Mouse (Mus musculus) limb, embryonic 15.5 days (tissue): ENCODE data around the gene Elavl1. TPM values are rescaled to one million over a fixed set of nuclear protein-coding genes. Genes with fewer than 3 reads are reported as not detected.
"Not testable (repeated sequence)": the region's sequence is repeated elsewhere in the genome, so short reads cannot be mapped to it uniquely, and the experiment has no call there.

Experiments used
- ATAC-seq: fragments of 200-750 bp; cut with Nextera tagmentation; 2 replicates; pipeline ENCODE4 v1.8.0; 2017; ENCODE audit warnings: low read depth, moderate TSS enrichment; ENCODE audit not compliant: insufficient number of reproducible peaks, low FRiP score, low TSS enrichment
- H3K27ac ChIP-seq: fragments of 300-500 bp; sonication (generic); 2 replicates; pipeline ENCODE4 v1.5.1; 2015; ENCODE audit warnings: moderate library complexity, mild to moderate bottlenecking, inconsistent platforms
- H3K27me3 ChIP-seq: fragments of 300-500 bp; sonication (generic); 2 replicates; pipeline ENCODE4 v1.6.1; 2015; ENCODE audit warnings: inconsistent platforms
- H3K36me3 ChIP-seq: fragments of 300-500 bp; sonication (generic); 2 replicates; pipeline ENCODE4 v1.6.1; 2015; ENCODE audit warnings: inconsistent platforms
- H3K4me1 ChIP-seq: fragments of 300-500 bp; sonication (generic); 2 replicates; pipeline ENCODE4 v1.6.1; 2015; ENCODE audit warnings: inconsistent platforms
- H3K4me2 ChIP-seq: fragments of 300-500 bp; sonication (generic); 2 replicates; pipeline ENCODE4 v1.6.1; 2015; ENCODE audit warnings: mild to moderate bottlenecking, inconsistent platforms
- H3K4me3 ChIP-seq: fragments of 300-500 bp; sonication (generic); 2 replicates; pipeline ENCODE4 v1.5.1; 2015; ENCODE audit warnings: mild to moderate bottlenecking, inconsistent platforms
- H3K9ac ChIP-seq: fragments of 300-500 bp; sonication (generic); 2 replicates; pipeline ENCODE4 v1.6.1; 2015; ENCODE audit warnings: inconsistent platforms
- H3K9me3 ChIP-seq: fragments of 300-500 bp; sonication (generic); 2 replicates; pipeline ENCODE4 v1.6.1; 2016; ENCODE audit warnings: inconsistent platforms
- WGBS: fragments of 180-500 bp; shearing (Covaris S2); methylation state at CpG from one replicate; pipeline ENCODE4 v1.1.7; 2015; 5-methylcytosine and 5-hydroxymethylcytosine counted together
- polyA plus RNA-seq: library from polyadenylated mRNA; unstranded; fragments of >200 nt; fragmentation: Nextera tagmentation; extraction: Ambion mirVana; gene quantifications from 2 replicates; pipeline ENCODE4 v1.2.1, GENCODE M21; 2015

The Elavl1 gene
- polyA plus RNA-seq: 209 and 215 TPM in 2 replicates

GRCm38 (mm10) chr8:4324983-4325750 lies at the start of gene Elavl1, which contains the start of gene Ccl25:
TSS of gene Elavl1 (minus strand) at chr8:4325413.
TSS of gene Ccl25 (plus strand) at chr8:4325210.
- under 1% methylated on average over 62 of the region's 78 CpGs for WGBS
- peak within 1 kb of the TSS; percentile 94 for H3K4me3 ChIP-seq
- H3K27me3 ChIP-seq: no peaks in the 10 kb centered on the region
- H3K9me3 ChIP-seq: no peaks in the 10 kb centered on the region
- peak within 1 kb of the TSS; percentile 98 for H3K9ac ChIP-seq
- H3K4me1 ChIP-seq: peaks cover 32% of the 10 kb centered on the region
- peak within 1 kb of the TSS; percentile 91 for H3K27ac ChIP-seq
- ATAC-seq: peak; percentile 97
- H3K4me2 ChIP-seq: peak within 1 kb of the TSS; percentile 72
- H3K36me3 ChIP-seq: peaks cover 51% of the 10 kb centered on the region

GRCm38 (mm10) chr8:4372657-4373056 lies 47.4 kb upstream of the Elavl1 start:
- Histone ChIP-seq H3K4me3 (no peak overlapping the region), H3K4me1 (no peaks in the 10 kb centered on the region), H3K9ac (no peak overlapping the region), H3K27me3 (no peaks in the 10 kb centered on the region), H3K36me3 (no peaks in the 10 kb centered on the region), H3K27ac (no peak overlapping the region), H3K4me2 (no peak overlapping the region), H3K9me3 (no peaks in the 10 kb centered on the region)
- 73% methylated on average over 2 of the region's 2 CpGs for WGBS
- ATAC-seq: no peak

- WGBS: 32% methylated on average over 2 of the region's 2 CpGs
- Histone ChIP-seq H3K4me2 (no peak overlapping the region), H3K9me3 (no peaks in the 10 kb centered on the region), H3K36me3 (no peaks in the 10 kb centered on the region), H3K9ac (no peak overlapping the region), H3K27me3 (no peaks in the 10 kb centered on the region), H3K4me3 (no peak overlapping the region), H3K27ac (no peak overlapping the region), H3K4me1 (no peaks in the 10 kb centered on the region)
- ATAC-seq: no peak
Observed at GRCm38 (mm10) chr8:4370078-4370477, 44.9 kb upstream of the Elavl1 start.

GRCm38 (mm10) chr8:4368470-4368869 lies 43.3 kb upstream of the Elavl1 start:
- WGBS: 86% methylated on average over 4 of the region's 4 CpGs
- Histone ChIP-seq H3K27ac (no peak overlapping the region), H3K36me3 (no peaks in the 10 kb centered on the region), H3K4me2 (no peak overlapping the region), H3K9me3 (no peaks in the 10 kb centered on the region), H3K9ac (no peak overlapping the region), H3K27me3 (no peaks in the 10 kb centered on the region), H3K4me3 (no peak overlapping the region), H3K4me1 (no peaks in the 10 kb centered on the region)
- ATAC-seq: no peak

- Histone ChIP-seq H3K4me2 (no peak overlapping the region), H3K36me3 (no peaks in the 10 kb centered on the region), H3K9ac (no peak overlapping the region), H3K9me3 (no peaks in the 10 kb centered on the region), H3K27ac (no peak overlapping the region), H3K4me3 (no peak overlapping the region), H3K4me1 (no peaks in the 10 kb centered on the region), H3K27me3 (no peaks in the 10 kb centered on the region)
- 67% methylated on average over 11 of the region's 11 CpGs for WGBS
- ATAC-seq: no peak
Observed at GRCm38 (mm10) chr8:4367808-4368207, 42.6 kb upstream of the Elavl1 start.

GRCm38 (mm10) chr8:4366189-4366588 lies 41.0 kb upstream of the Elavl1 start:
- Histone ChIP-seq H3K4me3 (no peak overlapping the region), H3K9me3 (no peaks in the 10 kb centered on the region), H3K9ac (no peak overlapping the region), H3K27ac (no peak overlapping the region), H3K27me3 (no peaks in the 10 kb centered on the region), H3K4me2 (no peak overlapping the region), H3K36me3 (no peaks in the 10 kb centered on the region), H3K4me1 (no peaks in the 10 kb centered on the region)
- ATAC-seq: no peak
- 90% methylated on average over 3 of the region's 3 CpGs for WGBS

- no peak for ATAC-seq
- H3K27ac ChIP-seq: no peak overlapping the region
- H3K4me3 ChIP-seq: no peak overlapping the region
Observed at GRCm38 (mm10) chr8:4360922-4361321, 35.7 kb upstream of the Elavl1 start.

GRCm38 (mm10) chr8:4359362-4359761 lies 34.1 kb upstream of the Elavl1 start:
- ATAC-seq: no peak
- H3K9ac ChIP-seq: no peak overlapping the region
- 60% methylated on average over 3 of the region's 3 CpGs for WGBS

More at GRCm38 (mm10) chr8:4360922-4361321, 35.7 kb upstream of the Elavl1 start:
- no peak overlapping the region for H3K4me2 ChIP-seq
- H3K27me3 ChIP-seq: no peaks in the 10 kb centered on the region
- H3K4me1 ChIP-seq: no peaks in the 10 kb centered on the region
- H3K36me3 ChIP-seq: no peaks in the 10 kb centered on the region
- WGBS: 81% methylated on average over 2 of the region's 2 CpGs
- no peaks in the 10 kb centered on the region for H3K9me3 ChIP-seq
- H3K9ac ChIP-seq: no peak overlapping the region

GRCm38 (mm10) chr8:4355455-4355854 lies 30.2 kb upstream of the Elavl1 start:
- WGBS: 77% methylated on average over 10 of the region's 10 CpGs

More at GRCm38 (mm10) chr8:4359362-4359761, 34.1 kb upstream of the Elavl1 start:
- Histone ChIP-seq H3K27ac (no peak overlapping the region), H3K9me3 (no peaks in the 10 kb centered on the region), H3K4me3 (no peak overlapping the region), H3K36me3 (no peaks in the 10 kb centered on the region), H3K4me1 (no peaks in the 10 kb centered on the region), H3K4me2 (no peak overlapping the region), H3K27me3 (no peaks in the 10 kb centered on the region)

GRCm38 (mm10) chr8:4354516-4354915 lies 29.3 kb upstream of the Elavl1 start:
- Histone ChIP-seq H3K27ac (no peak overlapping the region), H3K4me3 (no peak overlapping the region), H3K9ac (no peak overlapping the region), H3K4me2 (no peak overlapping the region), H3K36me3 (no peaks in the 10 kb centered on the region), H3K4me1 (no peaks in the 10 kb centered on the region), H3K27me3 (no peaks in the 10 kb centered on the region), H3K9me3 (no peaks in the 10 kb centered on the region)
- WGBS: 86% methylated on average over 1 of the region's 1 CpGs
- ATAC-seq: no peak

More at GRCm38 (mm10) chr8:4355455-4355854, 30.2 kb upstream of the Elavl1 start:
- H3K27ac ChIP-seq: no peak overlapping the region
- no peak overlapping the region for H3K4me3 ChIP-seq
- no peak for ATAC-seq
- H3K9ac ChIP-seq: no peak overlapping the region
- no peaks in the 10 kb centered on the region for H3K36me3 ChIP-seq
- no peaks in the 10 kb centered on the region for H3K9me3 ChIP-seq
- no peaks in the 10 kb centered on the region for H3K27me3 ChIP-seq
- no peaks in the 10 kb centered on the region for H3K4me1 ChIP-seq
- no peak overlapping the region for H3K4me2 ChIP-seq

- Histone ChIP-seq H3K36me3 (no peaks in the 10 kb centered on the region), H3K4me3 (no peak overlapping the region), H3K27me3 (no peaks in the 10 kb centered on the region), H3K9ac (no peak overlapping the region), H3K27ac (no peak overlapping the region), H3K9me3 (no peaks in the 10 kb centered on the region), H3K4me2 (no peak overlapping the region), H3K4me1 (no peaks in the 10 kb centered on the region)
- no peak for ATAC-seq
- 77% methylated on average over 4 of the region's 4 CpGs for WGBS
Observed at GRCm38 (mm10) chr8:4353741-4354140, 28.5 kb upstream of the Elavl1 start.

GRCm38 (mm10) chr8:4352562-4352961 lies 27.3 kb upstream of the Elavl1 start:
- H3K9ac ChIP-seq, H3K4me2 ChIP-seq, H3K4me1 ChIP-seq, H3K4me3 ChIP-seq, H3K9me3 ChIP-seq, H3K27me3 ChIP-seq, H3K36me3 ChIP-seq, ATAC-seq, H3K27ac ChIP-seq: not testable (repeated sequence)
- 86% methylated on average over 6 of the region's 6 CpGs for WGBS
